Mouse (Mus musculus) ES-Bruce4 (cell line): Measurements from ENCODE around the gene Cd96. TPM values are rescaled to one million over a fixed set of nuclear protein-coding genes. Genes with fewer than 3 reads are reported as not detected.

Source experiments
- H3K27ac ChIP-seq: 2 replicates; pipeline ENCODE4 v1.5.1; 2012; ENCODE audit warnings: low read length, inconsistent platforms; ENCODE audit not compliant: insufficient read depth
- H3K27me3 ChIP-seq: 2 replicates; pipeline ENCODE4 v1.6.1; 2012; ENCODE audit warnings: mild to moderate bottlenecking, low read length, inconsistent platforms; ENCODE audit not compliant: control insufficient read depth, poor library complexity, insufficient read depth, severe bottlenecking
- H3K36me3 ChIP-seq: 2 replicates; pipeline ENCODE4 v1.6.1; 2012; ENCODE audit warnings: inconsistent platforms, mild to moderate bottlenecking, low read length, moderate library complexity; ENCODE audit not compliant: control insufficient read depth, poor library complexity, insufficient read depth, severe bottlenecking
- H3K4me1 ChIP-seq: one replicate; pipeline ENCODE4 v1.8.1; 2011; ENCODE audit warnings: low read length; ENCODE audit not compliant: control insufficient read depth, insufficient read depth
- H3K4me3 ChIP-seq: 2 replicates; pipeline ENCODE4 v1.5.1; 2011; ENCODE audit warnings: low read depth, mild to moderate bottlenecking, low read length
- H3K9ac ChIP-seq: 2 replicates; pipeline ENCODE4 v1.6.1; 2012; ENCODE audit warnings: low read depth, mild to moderate bottlenecking, inconsistent platforms; ENCODE audit not compliant: poor library complexity, severe bottlenecking
- H3K9me3 ChIP-seq: replicated peaks from 2 replicates; pipeline ENCODE4 v1.6.1; 2012; ENCODE audit warnings: mild to moderate bottlenecking, low read length, inconsistent platforms; ENCODE audit not compliant: control insufficient read depth, poor library complexity, insufficient read depth, severe bottlenecking
- CTCF ChIP-seq: IDR thresholded peaks from one replicate; pipeline ENCODE4 v1.8.1; 2011; ENCODE audit warnings: low read depth, low read length
- EP300 ChIP-seq: IDR thresholded peaks from 2 replicates; pipeline ENCODE4 v1.6.1; 2011; ENCODE audit warnings: low read depth, low read length; ENCODE audit not compliant: insufficient read depth
- POLR2A ChIP-seq: IDR thresholded peaks from one replicate; pipeline ENCODE4 v1.8.1; 2011; ENCODE audit warnings: low read length; ENCODE audit not compliant: insufficient read depth
- polyA plus RNA-seq: library from polyadenylated mRNA; stranded (reverse); fragments of >200 nt; gene quantifications from 2 replicates; pipeline ENCODE4 v1.2.4, GENCODE M21; 2011; ENCODE audit warnings: low read depth; ENCODE audit not compliant: missing spikeins, insufficient read depth, insufficient read length

The Cd96 gene
- polyA plus RNA-seq, 1 experiment, result not detected

DNA sequence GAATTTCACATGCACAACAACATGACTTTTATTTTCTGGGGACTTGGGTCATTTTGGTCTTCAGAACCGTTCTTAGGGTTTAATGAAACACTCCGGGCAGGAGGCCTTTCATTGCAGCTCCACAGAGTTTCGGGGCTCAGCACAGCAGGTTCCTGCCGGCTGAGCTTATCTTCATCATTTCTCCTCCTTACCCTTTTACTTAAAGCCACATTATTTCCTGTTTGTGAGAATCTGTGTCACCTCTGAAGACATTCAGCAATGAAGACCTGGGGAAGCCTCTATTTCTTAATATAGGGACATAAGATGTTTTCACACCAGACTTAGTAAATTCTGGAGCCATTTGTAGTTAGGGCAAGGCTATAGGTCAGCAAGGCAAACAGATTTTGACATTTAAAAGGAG, 12.6 kb downstream of the Cd96 start:
- no peak for TF ChIP-seq EP300
- TF ChIP-seq CTCF, result no peak
- TF ChIP-seq POLR2A, result no peak
- H3K4me3 ChIP-seq, result no peak overlapping the region

GRCm38 (mm10) chr16:46104491-46104890, 15.6 kb downstream of the Cd96 start:
- Histone ChIP-seq H3K9me3 (no peaks in the 10 kb centered on the region), H3K9ac (no peak overlapping the region), H3K4me1 (peaks cover 2% of the 10 kb centered on the region), H3K27ac (no peak overlapping the region), H3K4me3 (no peak overlapping the region), H3K27me3 (no peaks in the 10 kb centered on the region), H3K36me3 (no peaks in the 10 kb centered on the region)
- no peak for TF ChIP-seq POLR2A
- no peak for TF ChIP-seq CTCF

More for the DNA sequence above, 12.6 kb downstream of the Cd96 start:
- Histone ChIP-seq H3K36me3 (no peaks in the 10 kb centered on the region), H3K9ac (no peak overlapping the region), H3K27ac (no peak overlapping the region), H3K9me3 (no peaks in the 10 kb centered on the region), H3K4me1 (no peaks in the 10 kb centered on the region), H3K27me3 (no peaks in the 10 kb centered on the region)

DNA sequence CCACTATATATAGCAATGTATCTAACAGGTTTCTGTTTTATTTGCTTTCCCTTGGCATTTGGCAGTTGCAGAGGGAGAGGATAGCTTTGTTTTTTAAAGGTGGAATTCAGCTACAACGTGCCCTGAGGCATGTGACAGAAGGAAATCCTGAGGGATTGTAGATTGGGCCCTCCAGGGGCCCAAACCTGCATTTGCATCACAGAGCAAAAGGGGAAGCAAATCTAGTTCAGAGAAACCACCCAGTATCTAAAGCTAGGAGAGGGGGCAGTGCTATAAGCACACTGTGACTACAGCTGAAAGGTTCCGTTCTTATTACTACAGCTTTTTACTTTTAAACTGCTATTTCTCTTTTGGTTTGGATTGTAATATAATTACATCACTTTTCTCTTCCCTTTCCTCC, 18.3 kb downstream of the Cd96 start:
- Histone ChIP-seq H3K27ac (no peak overlapping the region), H3K4me1 (peaks cover 2% of the 10 kb centered on the region), H3K9me3 (no peaks in the 10 kb centered on the region), H3K36me3 (no peaks in the 10 kb centered on the region), H3K9ac (no peak overlapping the region), H3K27me3 (no peaks in the 10 kb centered on the region), H3K4me3 (no peak overlapping the region)
- TF ChIP-seq EP300, result peak; percentile 20; the same call in 1 of the 2 replicates
- TF ChIP-seq POLR2A, result no peak
- no peak for TF ChIP-seq CTCF

DNA sequence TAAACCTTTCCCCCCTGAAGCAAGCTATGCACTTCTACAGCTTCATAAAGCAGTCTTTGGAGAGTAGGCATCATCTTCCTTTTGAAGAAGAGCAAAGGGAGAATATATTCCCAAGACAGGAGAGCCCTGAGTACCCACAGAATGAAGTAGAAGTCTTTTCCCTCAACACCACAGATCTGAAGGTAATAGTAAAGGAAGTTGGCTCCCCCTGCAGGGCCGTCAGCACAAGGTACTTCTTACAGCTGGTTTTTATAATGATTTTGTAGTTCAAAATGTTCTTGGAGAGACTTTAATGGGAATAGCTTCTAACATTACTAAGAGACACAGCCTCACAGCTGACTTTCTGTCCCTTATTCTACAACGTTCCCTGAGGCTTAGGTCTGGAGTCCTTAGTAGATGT, 19.8 kb downstream of the Cd96 start:
- no peak for TF ChIP-seq EP300
- no peak for TF ChIP-seq POLR2A
- TF ChIP-seq CTCF, result no peak
- H3K27me3 ChIP-seq, result no peaks in the 10 kb centered on the region
- H3K27ac ChIP-seq, result no peak overlapping the region
- H3K36me3 ChIP-seq, result no peaks in the 10 kb centered on the region
- H3K4me3 ChIP-seq, result no peak overlapping the region
- no peak overlapping the region for H3K9ac ChIP-seq
- no peaks in the 10 kb centered on the region for H3K9me3 ChIP-seq
- H3K4me1 ChIP-seq, result peaks cover 2% of the 10 kb centered on the region

DNA sequence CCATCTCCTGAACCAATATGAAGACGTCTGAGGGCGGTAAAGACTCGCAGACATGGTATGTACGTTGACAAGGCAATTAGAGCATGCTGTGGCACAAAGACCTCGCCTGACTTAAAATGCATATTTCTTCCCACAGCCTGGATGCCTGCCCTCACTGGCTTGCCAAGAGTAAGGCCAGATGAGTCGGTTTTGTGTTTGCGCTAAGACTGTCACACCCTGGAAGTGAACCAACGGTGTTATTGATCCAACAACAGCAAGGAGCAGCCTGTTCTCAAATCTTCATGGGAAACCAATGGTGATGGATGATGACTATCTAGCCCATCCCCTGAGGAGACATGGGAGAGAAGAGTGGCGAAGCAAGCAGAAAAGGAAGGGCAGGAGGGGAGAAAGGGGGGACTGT, 22.6 kb downstream of the Cd96 start:
- Histone ChIP-seq H3K4me1 (peaks cover 2% of the 10 kb centered on the region), H3K36me3 (no peaks in the 10 kb centered on the region), H3K4me3 (no peak overlapping the region), H3K27ac (no peak overlapping the region), H3K9me3 (no peaks in the 10 kb centered on the region), H3K9ac (no peak overlapping the region), H3K27me3 (no peaks in the 10 kb centered on the region)
- TF ChIP-seq CTCF, result no peak
- TF ChIP-seq EP300, result no peak
- TF ChIP-seq POLR2A, result no peak

DNA sequence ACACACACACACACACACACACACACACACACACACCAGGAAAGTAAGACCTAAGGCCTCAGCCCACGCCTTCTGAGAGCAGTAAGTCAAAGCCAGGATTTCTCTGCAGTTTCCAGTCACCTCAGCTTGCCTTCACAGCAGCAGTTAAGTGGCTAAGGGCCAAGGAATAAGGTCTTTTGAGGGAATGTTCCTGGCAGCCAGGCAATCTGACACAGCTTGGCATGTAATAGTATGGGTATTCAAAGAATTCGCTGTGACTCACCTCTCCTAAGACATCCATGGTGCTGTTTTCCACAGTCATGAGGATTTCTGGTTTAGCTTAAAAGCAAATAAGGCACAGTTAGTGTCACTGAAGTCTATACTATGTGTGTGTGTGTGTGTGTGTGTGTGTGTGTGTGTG, 25.6 kb downstream of the Cd96 start:
- no peaks in the 10 kb centered on the region for H3K36me3 ChIP-seq
- H3K4me1 ChIP-seq, result no peaks in the 10 kb centered on the region
- no peak overlapping the region for H3K4me3 ChIP-seq
- TF ChIP-seq EP300 (no peak), POLR2A (no peak), CTCF (no peak)
- no peak overlapping the region for H3K27ac ChIP-seq
- no peak overlapping the region for H3K9ac ChIP-seq
- no peaks in the 10 kb centered on the region for H3K27me3 ChIP-seq
- no peaks in the 10 kb centered on the region for H3K9me3 ChIP-seq
